Comparison of ENCODE assay signal across 17 mouse cellular contexts in genomic region chr3:148731436-148731835, GRCm38 (mm10).
"Had no signal": no experiment of that assay in that cellular context is flagged by ENCODE, and none has a peak within 500 bp of the region (broad histone marks: within the 10 kb centered on the region; RNA-seq: fewer than 3 reads in every experiment).

No protein-coding gene starts in this region.

- DNase-seq: retina, postnatal 1 day; right cerebral cortex, adult 18-20 months; right cerebral cortex, postnatal 14 days; right cerebral cortex, postnatal 25 days; right cerebral cortex, postnatal 4 days; spleen, adult 18-20 months; thymus, adult 18-20 months; thymus, adult 2 months; thymus, postnatal 14 days; thymus, postnatal 25 days; thymus, postnatal 36 days; thymus, postnatal 4 days had no signal

- H3K9ac ChIP-seq: neural tube, embryonic 12.5 days; neural tube, embryonic 13.5 days; neural tube, embryonic 15.5 days; stomach, embryonic 15.5 days had no signal

- H3K27me3 ChIP-seq: neural tube, embryonic 12.5 days; neural tube, embryonic 13.5 days; neural tube, embryonic 15.5 days; stomach, embryonic 15.5 days had no signal

- H3K4me3 ChIP-seq: neural tube, embryonic 12.5 days; neural tube, embryonic 13.5 days; neural tube, embryonic 15.5 days; stomach, embryonic 15.5 days had no signal

- H3K9me3 ChIP-seq: neural tube, embryonic 12.5 days; neural tube, embryonic 13.5 days; neural tube, embryonic 15.5 days; stomach, embryonic 15.5 days had no signal

- H3K4me2 ChIP-seq: neural tube, embryonic 12.5 days; neural tube, embryonic 13.5 days; neural tube, embryonic 15.5 days; stomach, embryonic 15.5 days had no signal

- H3K27ac ChIP-seq: neural tube, embryonic 12.5 days; neural tube, embryonic 13.5 days; neural tube, embryonic 15.5 days; stomach, embryonic 15.5 days; stomach, postnatal 0 days had no signal

- H3K36me3 ChIP-seq: neural tube, embryonic 12.5 days; neural tube, embryonic 13.5 days; neural tube, embryonic 15.5 days; stomach, embryonic 15.5 days had no signal
